Mouse (Mus musculus): ENCODE results near the gene Zfpm1. TPM values are rescaled to one million over a fixed set of nuclear protein-coding genes. Genes with fewer than 3 reads are reported as not detected.
A peak's percentile ranks its signal among the peaks of the same experiment; 100 is the strongest.
"Not testable (repeated sequence)": the region's sequence is repeated elsewhere in the genome, so short reads cannot be mapped to it uniquely, and the experiment has no call there.

The Zfpm1 gene
- polyA plus RNA-seq, 1 experiment from 2014 or later = 1.5 TPM

- H3K4me3 ChIP-seq = no peak overlapping the region
- no peaks in the 10 kb centered on the region for H3K9me3 ChIP-seq
- peaks cover 87% of the 10 kb centered on the region for H3K4me1 ChIP-seq
- peaks cover 48% of the 10 kb centered on the region for H3K27me3 ChIP-seq (replicated peaks; ENCODE audit: low read depth, poor library complexity, severe bottlenecking)
- DNase-seq (ENCODE audit: low spot score) = no peak
- 0 out of 2 replicates have a peak overlapping the region, but pooled peaks have one; percentile 1 for H3K27ac ChIP-seq (replicated peaks)
- H3K36me3 ChIP-seq (replicated peaks) = no peaks in the 10 kb centered on the region; the same call in 1 of the 2 replicates
- 19% methylated on average over 3 of the region's 3 CpGs for WGBS
Observed at GRCm38 (mm10) chr8:122320541-122320940, 38.6 kb downstream of the Zfpm1 start.

- WGBS = 69% methylated on average over 10 of the region's 10 CpGs
- Histone ChIP-seq H3K36me3 (replicated peaks) (no peaks in the 10 kb centered on the region; the same call in 1 of the 2 replicates), H3K9me3 (no peaks in the 10 kb centered on the region), H3K4me1 (peaks cover 87% of the 10 kb centered on the region), H3K27ac (replicated peaks) (0 out of 2 replicates have a peak overlapping the region, but pooled peaks have one; percentile 5), H3K4me3 (no peak overlapping the region), H3K27me3 (replicated peaks; ENCODE audit: low read depth, poor library complexity, severe bottlenecking) (peaks cover 57% of the 10 kb centered on the region)
- no peak for DNase-seq (ENCODE audit: low spot score)
Observed at GRCm38 (mm10) chr8:122321455-122321921, 39.5 kb downstream of the Zfpm1 start.

GRCm38 (mm10) chr8:122322126-122322525 lies 40.2 kb downstream of the Zfpm1 start:
- H3K4me3 ChIP-seq = no peak overlapping the region
- DNase-seq (ENCODE audit: low spot score) = no peak
- peaks cover 80% of the 10 kb centered on the region for H3K4me1 ChIP-seq
- no peaks in the 10 kb centered on the region for H3K36me3 ChIP-seq (replicated peaks)
- no peaks in the 10 kb centered on the region for H3K9me3 ChIP-seq
- WGBS = 91% methylated on average over 7 of the region's 7 CpGs
- peaks cover 63% of the 10 kb centered on the region for H3K27me3 ChIP-seq (replicated peaks; ENCODE audit: low read depth, poor library complexity, severe bottlenecking)
- peak overlapping the region; percentile 5; the same call in 1 of the 2 replicates for H3K27ac ChIP-seq (replicated peaks)

GRCm38 (mm10) chr8:122322792-122323191 lies 40.9 kb downstream of the Zfpm1 start:
- Histone ChIP-seq H3K27ac (replicated peaks) (no peak overlapping the region; the same call in 1 of the 2 replicates), H3K4me1 (peaks cover 74% of the 10 kb centered on the region), H3K27me3 (replicated peaks; ENCODE audit: low read depth, poor library complexity, severe bottlenecking) (peaks cover 63% of the 10 kb centered on the region), H3K36me3 (replicated peaks) (no peaks in the 10 kb centered on the region), H3K4me3 (no peak overlapping the region), H3K9me3 (no peaks in the 10 kb centered on the region)
- 60% methylated on average over 11 of the region's 11 CpGs for WGBS
- no peak for DNase-seq (ENCODE audit: low spot score)

GRCm38 (mm10) chr8:122323951-122324402 lies 42.0 kb downstream of the Zfpm1 start:
- not testable (repeated sequence) for H3K4me3 ChIP-seq; H3K36me3 ChIP-seq (replicated peaks); DNase-seq (ENCODE audit: low spot score); H3K9me3 ChIP-seq; H3K27ac ChIP-seq (replicated peaks)
- 10% methylated on average over 13 of the region's 13 CpGs for WGBS
- H3K27me3 ChIP-seq (replicated peaks; ENCODE audit: low read depth, poor library complexity, severe bottlenecking) = peaks cover 66% of the 10 kb centered on the region
- peaks cover 67% of the 10 kb centered on the region for H3K4me1 ChIP-seq

- Histone ChIP-seq H3K4me3 (no peak overlapping the region), H3K9me3 (no peaks in the 10 kb centered on the region), H3K36me3 (replicated peaks) (no peaks in the 10 kb centered on the region), H3K27ac (replicated peaks) (peak overlapping the region; percentile 36; the same call in 1 of the 2 replicates), H3K27me3 (replicated peaks; ENCODE audit: low read depth, poor library complexity, severe bottlenecking) (peaks cover 57% of the 10 kb centered on the region), H3K4me1 (peaks cover 65% of the 10 kb centered on the region)
- WGBS = 62% methylated on average over 2 of the region's 2 CpGs
- no peak for DNase-seq (ENCODE audit: low spot score)
Observed at GRCm38 (mm10) chr8:122325196-122325595, 43.3 kb downstream of the Zfpm1 start.

GRCm38 (mm10) chr8:122326114-122326542 lies 44.2 kb downstream of the Zfpm1 start:
- peaks cover 62% of the 10 kb centered on the region for H3K27me3 ChIP-seq (replicated peaks; ENCODE audit: low read depth, poor library complexity, severe bottlenecking)
- no peaks in the 10 kb centered on the region for H3K9me3 ChIP-seq
- H3K27ac ChIP-seq (replicated peaks) = peak overlapping the region; percentile 36; the same call in 1 of the 2 replicates
- DNase-seq (ENCODE audit: low spot score) = no peak
- WGBS = 18% methylated on average over 14 of the region's 14 CpGs
- H3K36me3 ChIP-seq (replicated peaks) = no peaks in the 10 kb centered on the region
- peak overlapping the region; percentile 17; the same call in 1 of the 2 replicates for H3K4me3 ChIP-seq
- peaks cover 59% of the 10 kb centered on the region for H3K4me1 ChIP-seq

GRCm38 (mm10) chr8:122329072-122329471 lies 47.1 kb downstream of the Zfpm1 start:
- Histone ChIP-seq H3K4me3 (no peak overlapping the region), H3K27me3 (replicated peaks; ENCODE audit: low read depth, poor library complexity, severe bottlenecking) (peaks cover 71% of the 10 kb centered on the region), H3K27ac (replicated peaks) (no peak overlapping the region), H3K36me3 (replicated peaks) (peaks cover 13% of the 10 kb centered on the region), H3K4me1 (peaks cover 49% of the 10 kb centered on the region), H3K9me3 (no peaks in the 10 kb centered on the region)
- DNase-seq (ENCODE audit: low spot score) = no peak
- 61% methylated on average over 8 of the region's 8 CpGs for WGBS

- H3K27ac ChIP-seq (replicated peaks) = no peak overlapping the region
Observed at GRCm38 (mm10) chr8:122329553-122330239, 47.8 kb downstream of the Zfpm1 start.

GRCm38 (mm10) chr8:122330446-122331133 lies 48.6 kb downstream of the Zfpm1 start:
- H3K9me3 ChIP-seq = no peaks in the 10 kb centered on the region
- peaks cover 40% of the 10 kb centered on the region for H3K4me1 ChIP-seq
- WGBS = 77% methylated on average over 12 of the region's 12 CpGs
- no peak overlapping the region for H3K4me3 ChIP-seq
- peaks cover 73% of the 10 kb centered on the region for H3K27me3 ChIP-seq (replicated peaks; ENCODE audit: low read depth, poor library complexity, severe bottlenecking)
- 0 out of 2 replicates have a peak overlapping the region, but pooled peaks have one; percentile 30 for H3K27ac ChIP-seq (replicated peaks)
- H3K36me3 ChIP-seq (replicated peaks) = peaks cover 27% of the 10 kb centered on the region
- DNase-seq (ENCODE audit: low spot score) = no peak

More at GRCm38 (mm10) chr8:122329553-122330239, 47.8 kb downstream of the Zfpm1 start:
- peaks cover 43% of the 10 kb centered on the region for H3K4me1 ChIP-seq
- DNase-seq (ENCODE audit: low spot score) = no peak
- H3K9me3 ChIP-seq = no peaks in the 10 kb centered on the region
- WGBS = 77% methylated on average over 22 of the region's 22 CpGs
- peaks cover 73% of the 10 kb centered on the region for H3K27me3 ChIP-seq (replicated peaks; ENCODE audit: low read depth, poor library complexity, severe bottlenecking)
- no peak overlapping the region for H3K4me3 ChIP-seq
- H3K36me3 ChIP-seq (replicated peaks) = peaks cover 19% of the 10 kb centered on the region

GRCm38 (mm10) chr8:122331134-122331523 lies 49.2 kb downstream of the Zfpm1 start:
- Histone ChIP-seq H3K36me3 (replicated peaks) (peaks cover 27% of the 10 kb centered on the region), H3K4me1 (peaks cover 40% of the 10 kb centered on the region), H3K4me3 (no peak overlapping the region), H3K27me3 (replicated peaks; ENCODE audit: low read depth, poor library complexity, severe bottlenecking) (peaks cover 73% of the 10 kb centered on the region), H3K27ac (replicated peaks) (peak overlapping the region; percentile 30; the same call in 1 of the 2 replicates), H3K9me3 (no peaks in the 10 kb centered on the region)
- 70% methylated on average over 3 of the region's 3 CpGs for WGBS
- no peak for DNase-seq (ENCODE audit: low spot score)

GRCm38 (mm10) chr8:122332753-122333506 lies 51.0 kb downstream of the Zfpm1 start:
- 69% methylated on average over 6 of the region's 6 CpGs for WGBS

More at GRCm38 (mm10) chr8:122332753-122333506, 51.0 kb downstream of the Zfpm1 start:
- H3K4me3 ChIP-seq = no peak overlapping the region
- H3K27ac ChIP-seq (replicated peaks) = no peak overlapping the region
- H3K9me3 ChIP-seq = no peaks in the 10 kb centered on the region
- peaks cover 80% of the 10 kb centered on the region for H3K27me3 ChIP-seq (replicated peaks; ENCODE audit: low read depth, poor library complexity, severe bottlenecking)
- H3K4me1 ChIP-seq = peaks cover 46% of the 10 kb centered on the region
- H3K36me3 ChIP-seq (replicated peaks) = peaks cover 40% of the 10 kb centered on the region
- DNase-seq (ENCODE audit: low spot score) = peak; percentile 86

Measured in embryonic facial prominence, embryonic 10.5 days (tissue).